Mouse (Mus musculus): ENCODE results near the gene Anapc1.

Anapc1 gene

GRCm38 (mm10) chr2:128686921-128687557, at the start of gene Anapc1:
Anapc1 (minus strand) TSS chr2:128687391.
- in situ Hi-C loops (cut with MboI, MseI): no loop called here

GRCm38 (mm10) chr2:128735089-128735488, 47.9 kb upstream of the Anapc1 start:
- in situ Hi-C loops (cut with MboI, MseI): loop anchor here (25.0 kb wide), 1 partner anchor 1348 kb away; no protein-coding TSS in a partner anchor

- in situ Hi-C loops (cut with MboI, MseI): loop anchor here (25.0 kb wide), 1 partner anchor 1345 kb away; no protein-coding TSS in a partner anchor
Observed at GRCm38 (mm10) chr2:128731951-128732350, 44.8 kb upstream of the Anapc1 start.

- in situ Hi-C loops (cut with MboI, MseI): loop anchor here (25.0 kb wide), 1 partner anchor 1344 kb away; no protein-coding TSS in a partner anchor
Observed at GRCm38 (mm10) chr2:128731514-128731913, 44.3 kb upstream of the Anapc1 start.

- in situ Hi-C loops (cut with MboI, MseI): loop anchor here (25.0 kb wide), 1 partner anchor 1342 kb away; no protein-coding TSS in a partner anchor
Observed at GRCm38 (mm10) chr2:128729141-128729540, 42.0 kb upstream of the Anapc1 start.

GRCm38 (mm10) chr2:128728066-128728465, 40.9 kb upstream of the Anapc1 start:
- in situ Hi-C loops (cut with MboI, MseI): loop anchor here (25.0 kb wide), 1 partner anchor 1341 kb away; no protein-coding TSS in a partner anchor

- in situ Hi-C loops (cut with MboI, MseI): loop anchor here (25.0 kb wide), 1 partner anchor 1340 kb away; no protein-coding TSS in a partner anchor
Observed at GRCm38 (mm10) chr2:128727552-128727951, 40.4 kb upstream of the Anapc1 start.

- in situ Hi-C loops (cut with MboI, MseI): loop anchor here (25.0 kb wide), 1 partner anchor 1339 kb away; no protein-coding TSS in a partner anchor
Observed at GRCm38 (mm10) chr2:128726626-128727025, 39.4 kb upstream of the Anapc1 start.

GRCm38 (mm10) chr2:128726067-128726466, 38.9 kb upstream of the Anapc1 start:
- in situ Hi-C loops (cut with MboI, MseI): loop anchor here (25.0 kb wide), 1 partner anchor 1339 kb away; no protein-coding TSS in a partner anchor

- in situ Hi-C loops (cut with MboI, MseI): no loop called here
Observed at GRCm38 (mm10) chr2:128722106-128722710, 35.0 kb upstream of the Anapc1 start.

- in situ Hi-C loops (cut with MboI, MseI): no loop called here
Observed at GRCm38 (mm10) chr2:128719380-128719779, 32.2 kb upstream of the Anapc1 start.

- in situ Hi-C loops (cut with MboI, MseI): no loop called here
Observed at GRCm38 (mm10) chr2:128715979-128716378, 28.8 kb upstream of the Anapc1 start.

GRCm38 (mm10) chr2:128714724-128715241, 27.6 kb upstream of the Anapc1 start:
- in situ Hi-C loops (cut with MboI, MseI): no loop called here

GRCm38 (mm10) chr2:128713548-128714003, 26.4 kb upstream of the Anapc1 start:
- in situ Hi-C loops (cut with MboI, MseI): no loop called here

GRCm38 (mm10) chr2:128712940-128713339, 25.7 kb upstream of the Anapc1 start:
- in situ Hi-C loops (cut with MboI, MseI): no loop called here

GRCm38 (mm10) chr2:128710609-128711008, 23.4 kb upstream of the Anapc1 start:
- in situ Hi-C loops (cut with MboI, MseI): no loop called here

- in situ Hi-C loops (cut with MboI, MseI): no loop called here
Observed at GRCm38 (mm10) chr2:128709264-128709663, 22.1 kb upstream of the Anapc1 start.

GRCm38 (mm10) chr2:128704474-128704873, 17.3 kb upstream of the Anapc1 start:
- in situ Hi-C loops (cut with MboI, MseI): no loop called here

- in situ Hi-C loops (cut with MboI, MseI): loop anchor here (5.0 kb wide), 1 partner anchor 118 kb away; the partner anchor contains the start of gene Tmem87b
Observed at GRCm38 (mm10) chr2:128699201-128699885, 12.2 kb upstream of the Anapc1 start.

GRCm38 (mm10) chr2:128698693-128699181, 11.5 kb upstream of the Anapc1 start, which contains the start of gene Mertk:
Mertk (plus strand) TSS chr2:128698956.
- in situ Hi-C loops (cut with MboI, MseI): loop anchor here (5.0 kb wide), 1 partner anchor 119 kb away; the partner anchor contains the start of gene Tmem87b

GRCm38 (mm10) chr2:128698140-128698692, 11.0 kb upstream of the Anapc1 start:
- in situ Hi-C loops (cut with MboI, MseI): loop anchor here (5.0 kb wide), 1 partner anchor 119 kb away; the partner anchor contains the start of gene Tmem87b
